Mouse (Mus musculus) MEL (cell line): Measurements from ENCODE around the gene Med9. TPM values are rescaled to one million over a fixed set of nuclear protein-coding genes. Genes with fewer than 3 reads are reported as not detected.
A peak's percentile ranks its signal among the peaks of the same experiment; 100 is the strongest.

ENCODE experiments used
- DNase-seq: peaks from one replicate; pipeline ENCODE4 v3.0.0; 2011; ENCODE audit warnings: low read depth, low spot score
- H3K27ac ChIP-seq: 2 replicates; pipeline ENCODE4 v1.5.1; 2012; ENCODE audit warnings: low read depth, mild to moderate bottlenecking, control low read depth, low read length, moderate library complexity; ENCODE audit not compliant: control insufficient read depth
- H3K27me3 ChIP-seq, 2 experiments: fragments of 150-350 bp in 1 of 2; sonication (generic) in 1 of 2; 2 replicates each; pipeline ENCODE4 v1.6.1; 2012; ENCODE audit warnings: low read length in 2 of 2, mild to moderate bottlenecking in 2 of 2, improper control_type of control experiment in 1 of 2, moderate library complexity in 1 of 2; ENCODE audit not compliant: insufficient read depth in 2 of 2, control insufficient read depth in 1 of 2
- H3K36me3 ChIP-seq, 2 experiments: 2 replicates each; pipeline ENCODE4 v1.6.1; 2012 to 2014; ENCODE audit warnings: low read length in 2 of 2, improper control_type of control experiment in 1 of 2, inconsistent platforms in 1 of 2, mild to moderate bottlenecking in 1 of 2; ENCODE audit not compliant: insufficient read depth in 2 of 2, control insufficient read depth in 1 of 2
- H3K4me1 ChIP-seq, 2 experiments: fragments of 150-350 bp in 1 of 2; sonication (generic) in 1 of 2; 2 replicates each; pipeline ENCODE4 v1.6.1; 2012; ENCODE audit warnings: low read length in 2 of 2, improper control_type of control experiment in 1 of 2, mild to moderate bottlenecking in 1 of 2; ENCODE audit not compliant: insufficient read depth in 2 of 2, control insufficient read depth in 1 of 2
- H3K4me3 ChIP-seq, 2 experiments: fragments of 150-350 bp in 1 of 2; sonication (generic) in 1 of 2; 2 replicates each; pipeline ENCODE4 v1.5.1; 2012; ENCODE audit warnings: low read depth in 2 of 2, low read length in 2 of 2, mild to moderate bottlenecking in 2 of 2, moderate library complexity in 2 of 2, control low read depth in 1 of 2, improper control_type of control experiment in 1 of 2; ENCODE audit not compliant: control insufficient read depth in 1 of 2, insufficient read depth in 1 of 2
- H3K79me2 ChIP-seq: 2 replicates; pipeline ENCODE4 v1.6.1; 2012; ENCODE audit warnings: mild to moderate bottlenecking, low read length, moderate library complexity; ENCODE audit not compliant: control insufficient read depth, poor library complexity, insufficient read depth
- H3K9ac ChIP-seq: 2 replicates; pipeline ENCODE4 v1.6.1; 2012; ENCODE audit warnings: low read depth, mild to moderate bottlenecking, control low read depth, low read length, moderate library complexity; ENCODE audit not compliant: control insufficient read depth, poor library complexity, severe bottlenecking
- H3K9me3 ChIP-seq: fragments of 150-350 bp; sonication (generic); replicated peaks from 2 replicates; pipeline ENCODE4 v1.6.1; 2012; ENCODE audit warnings: mild to moderate bottlenecking, low read length, improper control_type of control experiment, moderate library complexity; ENCODE audit not compliant: insufficient read depth
- CHD1 ChIP-seq: IDR thresholded peaks from 2 replicates; pipeline ENCODE4 v1.6.1; 2012; ENCODE audit warnings: low read depth, mild to moderate bottlenecking, inconsistent platforms, low read length, improper control_type of control experiment
- CHD2 ChIP-seq: IDR thresholded peaks from 2 replicates; pipeline ENCODE4 v1.6.1; 2011; ENCODE audit warnings: low read length, improper control_type of control experiment
- CTCF ChIP-seq, 3 experiments: IDR thresholded peaks in 2 of 3; conservative IDR thresholded peaks in 1 of 3; 2 replicates each; pipeline ENCODE4 v1.5.1; 2011 to 2012; ENCODE audit warnings: low read length in 3 of 3, low read depth in 2 of 3, mild to moderate bottlenecking in 2 of 3, improper control_type of control experiment in 1 of 3, inconsistent platforms in 1 of 3, mixed read lengths in 1 of 3, moderate library complexity in 1 of 3; ENCODE audit not compliant: control insufficient read depth in 1 of 3, insufficient read depth in 1 of 3, poor library complexity in 1 of 3, severe bottlenecking in 1 of 3
- ELF1 ChIP-seq: IDR thresholded peaks from 2 replicates; pipeline ENCODE4 v1.6.1; 2014; ENCODE audit warnings: low read depth, mild to moderate bottlenecking, inconsistent platforms, low read length, improper control_type of control experiment, moderate library complexity
- EP300 ChIP-seq, 2 experiments: IDR thresholded peaks; 2 replicates each; pipeline ENCODE4 v1.6.1; 2011; ENCODE audit warnings: improper control_type of control experiment in 2 of 2, low read length in 2 of 2, low read depth in 1 of 2, mild to moderate bottlenecking in 1 of 2
- GATA1 ChIP-seq: IDR thresholded peaks from 2 replicates; pipeline ENCODE4 v1.6.1; 2011; ENCODE audit warnings: low read depth, low read length, improper control_type of control experiment
- HCFC1 ChIP-seq: IDR thresholded peaks from 2 replicates; pipeline ENCODE4 v1.6.1; 2012; ENCODE audit warnings: low read depth, mild to moderate bottlenecking, inconsistent platforms, low read length, improper control_type of control experiment, moderate library complexity
- JUND ChIP-seq: IDR thresholded peaks from 2 replicates; pipeline ENCODE4 v1.6.1; 2011; ENCODE audit warnings: low read depth, mild to moderate bottlenecking, improper control_type of control experiment, low read length
- MAX ChIP-seq: IDR thresholded peaks from 2 replicates; pipeline ENCODE4 v1.6.1; 2011; ENCODE audit warnings: low read length, improper control_type of control experiment
- MYB ChIP-seq: IDR thresholded peaks from 2 replicates; pipeline ENCODE4 v1.6.1; 2011; ENCODE audit warnings: mild to moderate bottlenecking, low read depth, low read length, improper control_type of control experiment
- NELFE ChIP-seq: IDR thresholded peaks from 2 replicates; pipeline ENCODE4 v1.6.1; 2011; ENCODE audit warnings: low read depth, low read length, improper control_type of control experiment
- NRF1 ChIP-seq: IDR thresholded peaks from 2 replicates; pipeline ENCODE4 v1.6.1; 2014; ENCODE audit warnings: low read depth, mild to moderate bottlenecking, inconsistent platforms, low read length, improper control_type of control experiment, moderate library complexity; ENCODE audit not compliant: poor library complexity, insufficient read depth, severe bottlenecking
- POLR2AphosphoS2 ChIP-seq: IDR thresholded peaks from 2 replicates; pipeline ENCODE4 v1.6.1; 2011; ENCODE audit warnings: low read length, improper control_type of control experiment
- POLR2AphosphoS5 ChIP-seq: IDR thresholded peaks from 2 replicates; pipeline ENCODE4 v1.6.1; 2012; ENCODE audit warnings: low read depth, borderline replicate concordance, mild to moderate bottlenecking, inconsistent platforms, low read length, moderate library complexity, mixed read lengths
- SMC3 ChIP-seq: IDR thresholded peaks from 2 replicates; pipeline ENCODE4 v1.6.1; 2011; ENCODE audit warnings: low read depth, low read length, improper control_type of control experiment
- TAL1 ChIP-seq: IDR thresholded peaks from 2 replicates; pipeline ENCODE4 v1.6.1; 2012; ENCODE audit warnings: mild to moderate bottlenecking, inconsistent platforms, low read length, moderate library complexity, mixed read lengths
- TBP ChIP-seq: IDR thresholded peaks from 2 replicates; pipeline ENCODE4 v1.8.0; 2011; ENCODE audit warnings: low read depth, low read length, improper control_type of control experiment
- USF2 ChIP-seq, 2 experiments: IDR thresholded peaks; 2 replicates each; pipeline ENCODE4 v1.6.1; 2011 to 2012; ENCODE audit warnings: improper control_type of control experiment in 2 of 2, low read length in 2 of 2, borderline replicate concordance in 1 of 2, inconsistent platforms in 1 of 2, low read depth in 1 of 2, mild to moderate bottlenecking in 1 of 2; ENCODE audit not compliant: insufficient read depth in 1 of 2
- ZC3H11A ChIP-seq: IDR thresholded peaks from 2 replicates; pipeline ENCODE4 v1.6.1; 2012; ENCODE audit warnings: low read depth, mild to moderate bottlenecking, inconsistent platforms, low read length, improper control_type of control experiment
- ZKSCAN1 ChIP-seq: IDR thresholded peaks from 2 replicates; pipeline ENCODE4 v1.6.1; 2012; ENCODE audit warnings: low read depth, mild to moderate bottlenecking, inconsistent platforms, low read length, improper control_type of control experiment, moderate library complexity
- ZNF384 ChIP-seq: IDR thresholded peaks from 2 replicates; pipeline ENCODE4 v1.6.1; 2012; ENCODE audit warnings: low read depth, mild to moderate bottlenecking, inconsistent platforms, low read length, improper control_type of control experiment
- polyA plus RNA-seq, 2 experiments: library from polyadenylated mRNA; stranded (reverse) in 1 of 2; unstranded in 1 of 2; fragments of >175 nt in 1 of 2; fragments of >200 nt in 1 of 2; gene quantifications; 2 replicates each; pipeline versions ENCODE4 v1.2.1 to v1.2.4; 2012; ENCODE audit warnings: low replicate concordance in 2 of 2, low read depth in 1 of 2; ENCODE audit not compliant: insufficient read length in 2 of 2, insufficient read depth in 1 of 2, missing spikeins in 1 of 2
- total RNA-seq: library from RNA; depleted of rRNA; stranded (reverse); fragments of 300-350 nt; gene quantifications from 2 replicates; pipeline ENCODE4 v1.2.3, GENCODE M21; 2012

Gene Med9
- total and polyA plus RNA-seq, 3 experiments = 46.8 to 48.4 TPM; not detected in 1

DNA sequence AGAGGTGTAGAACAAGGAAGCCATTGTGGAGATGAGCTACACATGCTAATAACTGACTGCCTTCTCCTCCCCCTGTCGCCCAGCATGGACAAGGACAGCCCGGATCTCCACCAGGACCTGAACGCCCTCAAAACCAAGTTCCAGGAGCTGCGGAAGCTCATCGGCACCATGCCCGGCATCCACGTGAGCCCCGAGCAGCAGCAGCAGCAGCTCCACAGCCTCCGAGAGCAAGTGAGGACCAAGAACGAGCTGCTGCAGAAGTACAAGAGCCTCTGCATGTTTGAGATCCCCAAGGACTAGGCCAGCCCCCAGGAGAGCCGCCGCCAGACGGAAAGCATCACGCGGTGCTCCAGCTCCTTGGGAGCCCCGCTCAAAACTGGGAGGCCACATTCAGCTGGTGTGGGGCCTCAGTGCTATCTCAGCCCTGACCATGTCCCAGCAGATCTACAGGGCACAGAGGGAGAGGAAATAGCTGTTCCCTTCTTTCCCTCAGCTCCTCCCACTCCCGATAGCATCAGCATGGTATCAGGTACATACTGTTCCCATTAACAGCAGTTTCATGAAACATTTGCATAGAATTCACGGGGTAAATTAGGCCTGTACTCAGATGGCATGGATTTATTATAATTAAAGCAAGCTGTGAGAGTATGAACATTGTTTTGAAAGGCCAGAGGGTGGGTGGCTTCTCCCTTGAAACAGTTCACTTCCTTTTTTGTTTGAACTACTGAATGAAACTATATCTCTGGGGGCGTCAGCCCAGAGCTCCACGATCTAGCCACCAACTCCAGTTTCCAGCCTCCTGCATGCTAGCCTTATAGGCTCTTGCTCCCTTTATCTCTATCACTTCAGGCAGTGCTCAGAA is 12.7 kb downstream of the Med9 start (continued):
- no peak for TF ChIP-seq POLR2AphosphoS5
- no peak for TF ChIP-seq TBP
- no peak for TF ChIP-seq CTCF (IDR thresholded peaks at IDR 0.05 in 2 of 3, conservative IDR thresholded peaks at IDR 0.05 in 1 of 3; ENCODE audit: control insufficient read depth in 1 of 3, insufficient read depth in 1 of 3, low read depth in 2 of 3, low read length in 3 of 3, poor library complexity in 1 of 3, severe bottlenecking in 1 of 3)
- TF ChIP-seq CHD1 = no peak
- no peak for TF ChIP-seq POLR2AphosphoS2
- no peak for TF ChIP-seq ELF1
- no peak for TF ChIP-seq MYB
- no peak for TF ChIP-seq JUND
- TF ChIP-seq ZNF384 = no peak
- TF ChIP-seq MAX = 0 out of 2 replicates have a peak, but pooled peaks have one; percentile 34
- peak in 1 of 2 experiments; percentile 53; a peak in 2 of 4 replicates for TF ChIP-seq EP300 (IDR thresholded peaks at IDR 0.05; ENCODE audit: low read depth in 1 of 2, low read length in 2 of 2)
- no peak for TF ChIP-seq SMC3
- TF ChIP-seq TAL1 = 0 out of 2 replicates have a peak, but pooled peaks have one; percentile 28
- TF ChIP-seq ZKSCAN1 = no peak

DNA sequence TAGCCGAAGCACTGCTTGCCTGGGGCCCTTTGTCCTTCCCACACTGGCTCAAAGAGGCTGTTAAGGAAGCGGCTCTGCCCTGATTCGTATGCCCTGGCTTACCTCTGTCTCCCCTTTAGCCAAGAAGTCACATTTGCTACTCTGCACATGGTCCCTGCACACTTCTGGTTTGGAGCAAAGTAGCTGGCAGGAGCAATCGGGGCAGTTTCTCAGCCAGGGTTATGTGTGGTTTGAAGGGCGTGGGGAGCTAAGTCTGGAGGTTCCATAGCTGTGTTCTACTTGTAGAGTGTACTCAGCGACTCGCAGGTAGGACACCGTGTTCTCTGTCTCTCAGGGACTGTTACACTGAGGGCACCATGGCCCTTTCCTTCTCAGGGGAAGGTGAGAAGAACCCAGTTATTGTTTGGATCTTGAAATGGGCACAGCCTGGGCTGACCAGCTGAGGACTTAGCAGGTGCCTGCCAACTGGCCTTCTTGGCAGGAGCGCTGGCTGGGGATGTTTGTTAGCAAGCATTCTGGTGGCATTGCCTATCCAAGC is 13.4 kb downstream of the Med9 start:
- peaks cover 18 to 26% of the 10 kb centered on the region in 2 experiments for H3K4me1 ChIP-seq

DNA sequence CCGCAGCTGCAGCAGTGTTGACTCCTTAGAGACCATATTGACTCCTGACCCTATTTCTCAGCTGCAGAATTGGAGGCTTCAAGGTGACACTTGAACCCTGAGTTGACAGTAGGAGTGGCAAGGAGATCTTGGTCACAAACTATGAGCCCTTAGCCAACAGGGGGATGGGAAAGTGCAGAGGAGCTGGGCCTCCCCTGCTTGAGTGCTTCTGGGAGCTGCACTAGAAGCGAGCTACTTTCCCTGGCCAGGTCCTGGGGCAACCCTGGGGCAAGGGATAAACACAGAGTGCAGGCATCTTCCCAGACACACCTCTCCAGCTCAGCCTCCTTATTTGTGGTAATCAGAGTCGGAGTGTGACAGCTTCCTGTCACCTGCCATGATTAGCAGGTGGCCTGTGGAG is 14.6 kb downstream of the Med9 start:
- no peak for DNase-seq
- Histone ChIP-seq H3K79me2 (no peaks in the 10 kb centered on the region), H3K4me3 (no peak overlapping the region), H3K27ac (no peak overlapping the region), H3K4me1 (peaks cover 18 to 28% of the 10 kb centered on the region in 2 experiments), H3K9me3 (no peaks in the 10 kb centered on the region), H3K36me3 (peaks cover 2 to 9% of the 10 kb centered on the region in 2 experiments), H3K9ac (no peak overlapping the region), H3K27me3 (no peaks in the 10 kb centered on the region)
- no peak for TF ChIP-seq TBP
- no peak for TF ChIP-seq SMC3
- TF ChIP-seq ZC3H11A = no peak
- TF ChIP-seq HCFC1 = no peak
- no peak for TF ChIP-seq NELFE
- TF ChIP-seq POLR2AphosphoS5 = no peak
- TF ChIP-seq ZNF384 = no peak
- no peak for TF ChIP-seq TAL1
- no peak for TF ChIP-seq JUND
- TF ChIP-seq MAX = no peak
- TF ChIP-seq ZKSCAN1 = no peak
- TF ChIP-seq USF2 (IDR thresholded peaks at IDR 0.05; ENCODE audit: borderline replicate concordance in 1 of 2, insufficient read depth in 1 of 2, low read depth in 1 of 2, low read length in 2 of 2) = no peak
- no peak for TF ChIP-seq GATA1

More for the DNA sequence above, 13.4 kb downstream of the Med9 start:
- no peak for DNase-seq
- Histone ChIP-seq H3K27me3 (no peaks in the 10 kb centered on the region), H3K27ac (no peak overlapping the region), H3K79me2 (no peaks in the 10 kb centered on the region), H3K4me3 (no peak overlapping the region), H3K9me3 (no peaks in the 10 kb centered on the region), H3K36me3 (peaks cover 2 to 9% of the 10 kb centered on the region in 2 experiments), H3K9ac (no peak overlapping the region)
- TF ChIP-seq CHD2 = no peak
- no peak; the same call in 1 of the 2 replicates for TF ChIP-seq TAL1
- TF ChIP-seq NRF1 = no peak
